12 mouse cellular contexts compared by ENCODE assay signal in the genomic region with DNA sequence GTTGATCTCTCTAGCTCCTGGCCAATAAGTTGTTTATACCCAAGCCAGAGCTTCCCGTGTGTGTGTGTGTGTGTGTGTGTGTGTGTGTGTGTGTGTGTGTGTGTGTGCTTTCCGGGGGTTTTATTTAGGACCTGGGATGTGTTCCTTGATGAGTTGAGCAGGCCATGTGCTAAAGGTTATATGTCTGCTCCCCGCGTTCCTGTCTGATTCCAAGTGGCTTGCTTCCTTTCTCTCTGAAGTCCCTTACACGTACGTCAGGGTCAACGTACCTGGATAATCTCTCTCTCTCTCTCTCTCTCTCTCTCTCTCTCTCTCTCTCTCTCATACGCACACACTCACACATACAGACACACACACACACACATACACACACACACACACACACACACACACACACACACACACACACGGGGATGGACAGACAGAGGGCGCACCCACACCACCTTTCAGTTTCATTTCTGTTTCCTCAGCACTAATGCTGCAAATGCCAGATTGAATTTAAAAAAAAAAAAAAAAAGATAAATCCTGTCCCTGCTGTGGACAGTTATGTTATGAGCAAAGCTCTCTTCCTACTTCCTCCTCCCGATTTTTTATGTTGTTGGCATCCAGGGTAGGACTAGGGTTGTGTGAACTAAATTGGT.
DNase-seq lines count a peak whose midpoint lies in the region; ATAC-seq and TF ChIP-seq lines count a peak whose summit lies in the region.
"Had no signal": no experiment of that assay in that cellular context is flagged by ENCODE, and none has a peak within 500 bp of the region (broad histone marks: within the 10 kb centered on the region; RNA-seq: fewer than 3 reads in every experiment).

No protein-coding gene starts in this region.

- TF ChIP-seq POLR2A in embryonic fibroblast, embryonic 13.5 days (IDR thresholded peaks at IDR 0.05; ENCODE audit: low read depth, low read length): no peak

- H3K4me1 ChIP-seq in liver, postnatal 0 days (ENCODE audit: insufficient read depth): no peaks in the 10 kb centered on the region
- no peaks in the 10 kb centered on the region for H3K4me1 ChIP-seq in liver, embryonic 12.5 days
- H3K4me1 ChIP-seq in embryonic fibroblast, embryonic 13.5 days (ENCODE audit: control insufficient read depth, insufficient read depth, low read length): peaks cover 26% of the 10 kb centered on the region

- H3K27me3 ChIP-seq in liver, postnatal 0 days (ENCODE audit: insufficient read depth, low read length): 0 out of 2 replicates have a peak, but pooled peaks cover 3% of the 10 kb centered on the region
- no peaks in the 10 kb centered on the region for H3K27me3 ChIP-seq in liver, embryonic 12.5 days (replicated peaks)
- H3K27me3 ChIP-seq: limb, embryonic 15.5 days; midbrain, embryonic 12.5 days had no signal

- no peak for TF ChIP-seq EP300 in liver, postnatal 0 days (IDR thresholded peaks at IDR 0.05; ENCODE audit: low read depth)

- peak; percentile 34 for TF ChIP-seq CTCF in liver, postnatal 0 days (IDR thresholded peaks at IDR 0.05; ENCODE audit: low read depth)
- TF ChIP-seq CTCF in embryonic fibroblast, embryonic 13.5 days (IDR thresholded peaks at IDR 0.05; ENCODE audit: borderline replicate concordance, insufficient read depth, low read length): peak; percentile 33; the same call in 1 of the 2 replicates

- no peak overlapping the region for H3K9ac ChIP-seq in liver, postnatal 0 days (replicated peaks)
- H3K9ac ChIP-seq in liver, embryonic 12.5 days: no peak overlapping the region
- H3K9ac ChIP-seq: limb, embryonic 15.5 days; midbrain, embryonic 12.5 days had no signal

- H3K4me3 ChIP-seq in liver, postnatal 0 days (ENCODE audit: low read depth, low read length): no peak overlapping the region
- H3K4me3 ChIP-seq in liver, embryonic 12.5 days: no peak overlapping the region
- H3K4me3 ChIP-seq in embryonic fibroblast, embryonic 13.5 days (ENCODE audit: insufficient read depth, low read length): no peak overlapping the region
- H3K4me3 ChIP-seq: limb, embryonic 15.5 days; midbrain, embryonic 12.5 days had no signal

- DNase-seq in heart, adult 11 months: peak; percentile 95
- DNase-seq in heart, postnatal 14 days: no peak
- DNase-seq in liver, postnatal 0 days: no peak
- peak; percentile 44 to 61 for DNase-seq in kidney, postnatal 36 days
- no peak for DNase-seq in urinary bladder, adult 2 months (ENCODE audit: low spot score)
- DNase-seq: right cerebral cortex, postnatal 4 days; thymus, adult 2 months had no signal

- intact Hi-C loops in heart, postnatal 14 days (cut with DNase I): loop anchor here (2.0 kb wide), 1 partner anchor 87 kb away; no protein-coding TSS in a partner anchor

- no peak overlapping the region for H3K27ac ChIP-seq in liver, postnatal 0 days (ENCODE audit: low read depth)
- H3K27ac ChIP-seq in liver, embryonic 12.5 days: no peak overlapping the region
- peak overlapping the region; percentile 87 for H3K27ac ChIP-seq in embryonic fibroblast, embryonic 13.5 days (ENCODE audit: insufficient read depth, low read length)
- H3K27ac ChIP-seq: limb, embryonic 15.5 days; midbrain, embryonic 12.5 days had no signal

- no peaks in the 10 kb centered on the region for H3K9me3 ChIP-seq in liver, postnatal 0 days (ENCODE audit: low read length)
- H3K9me3 ChIP-seq in liver, embryonic 12.5 days (replicated peaks): no peaks in the 10 kb centered on the region
- H3K9me3 ChIP-seq: limb, embryonic 15.5 days; midbrain, embryonic 12.5 days had no signal

- 56% methylated on average over 11 of the region's 11 CpGs for WGBS in liver, postnatal 0 days (ENCODE audit: insufficient replicate concordance)
- WGBS in liver, embryonic 12.5 days (ENCODE audit: insufficient replicate concordance): 66% methylated on average over 7 of the region's 11 CpGs

- ATAC-seq in liver, postnatal 0 days: 0 out of 2 replicates have a peak, but pooled peaks have one; percentile 10
- no peak for ATAC-seq in liver, embryonic 12.5 days
- ATAC-seq in erythroblast, adult 5-6 weeks (replicated peaks; ENCODE audit: low FRiP score, poor library complexity, severe bottlenecking): no peak

- H3K4me2 ChIP-seq in liver, postnatal 0 days (ENCODE audit: low read depth, low read length): no peak overlapping the region
- H3K4me2 ChIP-seq in liver, embryonic 12.5 days: no peak overlapping the region
- H3K4me2 ChIP-seq: limb, embryonic 15.5 days; midbrain, embryonic 12.5 days had no signal

- H3K36me3 ChIP-seq in liver, postnatal 0 days (replicated peaks; ENCODE audit: insufficient read depth, low read length): no peaks in the 10 kb centered on the region
- H3K36me3 ChIP-seq in liver, embryonic 12.5 days: no peaks in the 10 kb centered on the region
- H3K36me3 ChIP-seq: limb, embryonic 15.5 days; midbrain, embryonic 12.5 days had no signal

Comparison
In these comparisons a context has a peak if more than half of its experiments do, and no peak if none do; other contexts are left out.
1. DNase-seq: peak in heart, adult 11 months (single experiment) and kidney, postnatal 36 days (2 of 2); none in heart, postnatal 14 days (0 of 2), liver, postnatal 0 days (single experiment) and urinary bladder, adult 2 months (single experiment).